Mouse (Mus musculus) right cerebral cortex, adult 2 months (tissue): Measurements from ENCODE around the gene Ccdc181.

ENCODE experiments used
- DNase-seq, 2 experiments: peaks; one replicate each; pipeline ENCODE4 v3.0.0; 2021 to 2022; ENCODE audit warnings: low spot score in 2 of 2

The Ccdc181 gene

GRCm38 (mm10) chr1:164335435-164335834 lies 60.0 kb downstream of the Ccdc181 start:
- DNase-seq: no peak

GRCm38 (mm10) chr1:164335846-164336245 lies 60.5 kb downstream of the Ccdc181 start:
- no peak for DNase-seq
